Mouse (Mus musculus) mouse trophoblast stem cell (cell line): Measurements from ENCODE around the gene Reep6.

Source experiments
- in situ Hi-C, 2 experiments: fragments of 300-500 bp; cut with MseI, MboI; formaldehyde crosslinking; loops; 2 replicates in 1 of 2; 3 replicates in 1 of 2; pipeline ENCODE4 v1.15.1; 2025

The Reep6 gene

DNA sequence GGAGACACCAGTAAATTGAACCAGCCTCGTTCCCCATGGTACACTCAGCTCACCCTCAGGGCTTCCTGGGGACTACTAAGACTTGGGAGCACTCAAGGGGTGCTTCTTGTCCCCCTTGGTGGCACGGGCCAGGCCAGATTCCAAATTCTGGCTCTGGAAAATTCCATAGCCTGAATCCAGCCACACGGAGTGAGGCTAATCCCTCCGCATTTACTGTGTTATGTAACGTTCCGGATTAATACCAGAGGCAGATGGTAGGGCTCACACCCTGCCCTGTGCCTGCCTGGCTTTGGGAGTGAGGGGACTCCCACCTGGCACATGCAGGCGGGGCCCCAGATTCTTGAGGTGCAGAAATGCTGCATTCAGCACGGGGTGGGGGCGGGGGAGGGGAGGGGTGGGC lies 25.7 kb downstream of the Reep6 start:
- in situ Hi-C loops, result no loop called here

DNA sequence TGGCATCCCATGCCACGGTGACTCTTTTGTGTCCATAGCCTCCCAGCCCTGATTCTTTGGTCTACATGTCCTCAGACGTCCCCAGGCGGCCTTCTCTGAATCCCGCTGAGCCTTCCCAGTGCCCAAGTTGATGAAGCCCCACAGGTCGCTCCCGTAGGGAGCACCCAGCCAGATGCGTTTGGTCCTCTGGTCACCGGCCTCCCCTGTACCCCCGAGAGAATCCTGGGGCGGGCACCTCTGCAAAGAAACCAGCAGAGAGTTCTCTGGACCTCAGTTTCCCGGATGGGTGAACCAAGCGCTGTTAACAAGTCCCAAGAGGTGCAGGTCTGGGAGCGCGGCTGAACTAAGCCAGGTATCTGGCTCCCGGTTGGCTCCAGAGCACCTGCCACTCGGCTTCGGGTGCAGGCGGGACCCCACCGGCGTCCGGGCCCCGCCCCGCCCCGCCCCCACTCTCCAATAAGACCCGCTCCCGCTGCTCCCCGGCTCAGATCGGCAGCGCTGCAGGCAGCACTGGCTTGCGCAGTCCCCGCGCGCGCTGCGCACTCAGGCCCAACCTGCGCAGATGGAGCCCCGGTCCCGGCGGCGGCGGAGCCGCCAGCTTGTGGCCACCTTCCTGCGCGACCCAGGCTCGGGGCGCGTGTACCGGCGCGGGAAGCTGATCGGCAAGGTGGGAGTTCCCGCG lies 26.4 kb downstream of the Reep6 start, which contains the start of gene Plk5:
Gene Plk5, plus strand, starts transcription at position 459 of the 682 bp plus-strand sequence.
- in situ Hi-C loops, result no loop called here

DNA sequence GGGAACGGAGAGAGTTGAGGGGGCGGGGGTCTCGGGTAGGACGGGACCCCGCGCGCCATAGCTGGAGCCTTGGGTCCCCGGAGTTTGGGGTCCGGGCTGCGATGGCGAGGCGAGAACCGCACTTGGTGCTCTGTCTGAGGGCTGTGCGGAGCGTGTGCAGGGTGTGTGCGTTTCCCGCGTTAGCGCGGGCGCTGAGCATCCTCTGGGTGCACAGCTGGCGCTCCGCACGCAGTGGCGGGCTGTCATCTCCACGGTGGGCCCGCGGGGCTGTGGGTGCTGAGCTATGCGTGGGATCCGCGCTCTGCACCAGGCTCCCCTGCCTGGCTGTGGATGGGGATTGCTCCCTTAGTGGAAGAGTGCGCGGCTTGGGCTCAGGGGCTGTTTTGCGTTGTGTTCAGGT lies 27.0 kb downstream of the Reep6 start:
- in situ Hi-C loops, result no loop called here

DNA sequence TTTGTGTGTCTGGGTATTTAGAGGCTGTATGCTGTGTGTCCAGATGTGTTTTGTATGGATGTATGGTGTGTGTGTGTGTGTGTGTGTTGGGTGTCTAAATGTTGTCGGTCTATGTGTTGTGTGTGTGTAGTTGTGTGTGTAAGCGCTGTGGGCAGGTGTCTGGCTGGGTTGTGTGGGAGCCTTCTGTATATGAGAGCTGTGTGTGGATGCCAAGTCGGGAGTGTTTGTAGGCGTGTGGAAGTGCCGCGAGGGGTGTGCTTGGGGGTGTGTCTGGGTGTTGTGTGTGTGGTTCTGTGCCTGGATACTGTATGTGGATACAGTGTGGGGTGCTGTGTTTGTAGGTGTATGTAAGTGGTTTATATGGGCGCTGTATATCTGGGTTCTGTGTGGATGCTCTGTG lies 27.6 kb downstream of the Reep6 start:
- in situ Hi-C loops, result no loop called here

DNA sequence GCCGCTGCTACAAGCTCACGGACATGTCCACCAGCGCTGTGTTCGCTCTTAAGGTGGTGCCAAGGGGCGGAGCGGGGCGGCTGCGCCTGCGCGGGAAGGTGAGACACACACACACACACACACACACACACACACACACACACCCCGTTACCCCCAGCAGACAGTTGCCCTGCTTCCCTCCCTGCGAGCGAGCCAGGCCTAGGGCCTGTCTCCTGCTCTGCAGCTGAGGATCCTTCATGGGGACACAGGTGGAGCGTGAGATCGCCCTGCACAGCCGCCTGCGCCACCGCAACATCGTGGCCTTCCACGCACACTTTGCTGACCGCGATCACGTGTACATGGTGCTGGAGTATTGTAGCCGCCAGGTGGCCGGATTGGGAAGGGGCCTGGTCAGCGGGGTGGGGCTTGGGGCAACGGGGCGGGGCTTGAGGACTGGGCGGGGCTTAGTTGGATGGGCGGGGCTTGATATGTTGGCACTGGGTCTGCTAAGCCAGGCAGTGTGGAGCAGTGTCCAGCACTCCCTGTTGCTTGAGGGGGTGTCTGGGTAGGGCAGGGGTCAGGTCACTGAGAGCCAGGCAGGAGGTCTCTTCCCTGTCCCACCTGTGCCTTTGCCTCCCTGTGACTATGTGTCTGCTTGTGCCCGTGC lies 28.4 kb downstream of the Reep6 start:
- in situ Hi-C loops, result no loop called here

DNA sequence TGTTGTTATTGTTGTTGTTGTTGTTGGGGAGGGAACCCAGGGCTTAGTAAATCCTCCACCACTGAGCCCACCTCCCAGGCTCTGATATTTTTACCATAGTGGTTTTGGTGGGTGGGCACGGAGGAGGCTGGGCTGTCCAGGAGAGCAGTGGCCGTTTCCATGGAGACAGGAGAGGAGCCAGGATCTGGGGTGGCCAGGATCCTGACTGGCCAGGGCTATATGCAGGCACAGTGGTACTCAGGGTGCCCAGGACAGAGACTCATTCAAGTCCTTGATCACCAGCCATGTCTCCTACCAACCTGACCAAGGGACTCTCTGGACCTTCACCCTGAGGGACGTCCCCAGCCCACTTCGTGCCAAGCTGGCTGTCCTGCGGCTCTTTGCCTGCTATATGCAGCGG lies 34.0 kb downstream of the Reep6 start:
- in situ Hi-C loops, result no loop called here

DNA sequence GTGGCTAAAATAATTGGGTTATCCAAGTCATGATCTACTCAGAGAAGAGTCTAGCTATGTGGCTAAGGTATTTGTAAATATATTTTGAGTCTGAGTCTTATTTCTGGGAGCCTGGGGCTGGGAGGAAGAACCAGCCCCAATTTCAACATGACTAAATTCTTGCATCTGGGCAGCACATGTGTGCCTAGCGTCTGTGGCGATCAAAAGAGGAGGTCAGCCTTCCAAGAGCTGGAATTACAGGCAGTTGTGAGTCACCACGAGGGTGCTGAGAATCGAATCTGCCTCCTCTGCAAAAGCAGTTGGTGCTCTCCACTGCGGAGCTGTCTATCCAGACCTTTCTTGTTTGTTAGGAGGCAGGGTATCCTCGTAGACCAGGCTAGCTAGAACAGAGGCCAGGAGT lies 36.0 kb downstream of the Reep6 start:
- in situ Hi-C loops, result no loop called here

DNA sequence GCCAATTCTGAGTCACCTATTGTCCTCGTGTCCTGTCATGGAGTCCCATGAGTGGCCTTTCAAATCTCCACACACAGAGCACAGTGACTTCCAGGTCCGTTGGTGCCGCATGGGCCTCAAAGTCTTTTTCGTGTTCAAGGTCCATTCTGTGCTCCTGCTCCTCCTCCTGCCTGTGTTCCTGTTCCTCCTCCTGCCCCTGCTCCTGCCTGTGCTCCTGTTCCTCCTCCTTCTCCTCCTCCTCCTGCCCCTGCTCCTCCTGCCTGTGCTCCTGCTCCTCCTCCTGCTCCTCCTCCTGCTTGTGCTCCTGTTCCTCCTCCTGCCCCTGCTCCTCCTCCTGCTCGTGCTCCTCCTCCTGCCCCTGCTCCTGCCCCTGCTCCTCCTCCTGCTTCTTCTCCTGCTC lies 38.2 kb downstream of the Reep6 start:
- in situ Hi-C loops, result no loop called here

DNA sequence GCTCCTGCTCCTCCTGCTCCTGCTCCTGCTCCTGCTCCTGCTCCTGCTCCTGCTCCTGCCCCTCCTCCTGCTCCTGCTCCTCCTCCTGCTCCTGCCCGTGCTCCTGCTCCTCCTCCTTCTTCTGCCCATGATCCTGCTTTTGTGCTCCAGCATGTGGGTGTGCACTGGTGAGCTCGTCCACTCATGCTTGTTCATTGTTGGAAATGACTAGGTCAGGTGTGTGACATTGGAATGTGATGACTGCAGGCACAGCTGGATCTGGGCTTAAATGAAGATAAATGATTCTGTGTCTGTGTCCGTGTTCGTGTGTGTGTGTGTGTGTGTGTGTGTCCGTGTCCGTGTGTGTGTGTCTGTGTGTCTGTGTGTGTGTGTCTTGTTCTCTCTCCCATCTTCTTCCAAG lies 38.6 kb downstream of the Reep6 start:
- in situ Hi-C loops, result no loop called here

DNA sequence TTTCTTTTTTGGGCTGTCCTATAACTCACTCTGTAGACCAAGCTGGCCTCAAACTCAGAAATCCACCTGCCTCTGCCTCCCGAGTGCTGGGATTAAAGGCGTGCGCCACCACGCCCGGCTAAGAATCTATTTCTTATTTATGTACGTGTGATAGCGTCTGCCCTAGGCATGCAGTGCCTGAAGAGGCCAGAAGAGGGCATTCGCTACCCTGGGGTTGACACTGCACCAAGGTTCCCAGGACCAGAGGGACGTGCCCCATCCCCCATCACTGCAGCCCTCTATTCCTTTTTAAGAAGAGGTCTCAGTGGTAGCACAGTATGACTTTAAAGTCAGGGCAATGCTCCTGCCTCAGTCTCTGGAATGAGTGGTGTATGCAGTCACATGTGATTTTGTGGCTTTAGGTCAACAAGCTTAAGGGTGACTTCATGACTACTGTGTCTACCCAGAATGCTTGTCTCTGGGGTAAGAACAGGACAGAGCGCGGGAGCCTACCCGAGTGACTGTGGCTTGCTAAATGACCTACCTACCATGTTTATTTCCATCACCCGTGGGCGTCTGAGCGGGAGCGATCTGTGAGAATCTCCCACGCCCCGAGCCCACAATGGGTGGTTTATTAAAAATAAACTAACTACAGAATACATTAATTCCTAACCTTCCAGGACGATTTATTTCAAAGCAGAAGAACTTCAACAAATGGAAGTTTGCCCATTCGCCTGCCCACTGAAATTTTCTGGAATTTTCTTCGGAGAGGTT lies 40.4 kb downstream of the Reep6 start:
- in situ Hi-C loops, result no loop called here

DNA sequence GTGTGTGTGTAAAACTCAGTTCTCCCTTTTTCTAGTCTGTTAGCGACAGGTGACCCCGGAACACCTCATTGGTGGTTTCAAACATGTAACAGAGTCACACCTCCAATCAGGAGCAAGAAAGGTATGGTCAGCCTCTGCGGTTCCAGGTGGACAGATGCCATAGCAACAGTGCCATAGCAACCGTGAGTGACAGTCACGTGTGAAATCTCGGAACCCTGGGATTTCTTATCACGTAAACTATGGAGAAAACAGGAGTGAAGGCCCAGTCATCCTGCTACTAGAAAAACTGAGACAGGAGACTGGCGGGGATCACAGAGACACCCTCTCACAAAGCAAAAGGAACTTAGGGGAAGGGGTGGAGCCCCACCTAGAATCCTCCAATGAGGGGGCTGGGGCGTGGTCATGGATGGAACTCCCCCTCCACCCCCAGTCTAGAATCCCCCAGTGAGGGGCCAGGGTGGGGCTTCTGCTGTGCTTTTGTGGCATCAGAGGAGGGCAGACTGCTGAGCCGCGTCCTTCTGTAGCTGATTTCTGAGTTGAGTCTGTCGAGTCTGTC lies 41.7 kb downstream of the Reep6 start:
- in situ Hi-C loops, result no loop called here

DNA sequence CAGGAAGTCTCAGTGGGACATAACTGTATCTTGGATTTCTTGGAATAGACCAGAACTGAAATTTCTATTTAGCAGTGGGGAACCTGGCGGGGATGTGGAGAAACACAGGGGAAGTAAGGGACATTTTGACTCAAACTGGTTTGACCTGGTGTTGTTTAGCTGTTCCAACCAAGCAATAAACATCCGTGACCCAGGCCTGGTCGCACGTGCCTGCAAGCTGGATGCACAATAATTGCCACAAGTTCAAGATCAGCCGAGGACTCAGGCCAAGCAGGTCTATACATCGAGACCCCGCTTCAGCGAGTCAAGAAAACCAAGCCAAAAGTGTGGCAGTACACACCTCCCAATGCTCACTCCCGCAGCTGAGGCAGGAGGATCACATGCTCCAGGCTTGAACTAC lies 42.2 kb downstream of the Reep6 start:
- in situ Hi-C loops, result no loop called here

DNA sequence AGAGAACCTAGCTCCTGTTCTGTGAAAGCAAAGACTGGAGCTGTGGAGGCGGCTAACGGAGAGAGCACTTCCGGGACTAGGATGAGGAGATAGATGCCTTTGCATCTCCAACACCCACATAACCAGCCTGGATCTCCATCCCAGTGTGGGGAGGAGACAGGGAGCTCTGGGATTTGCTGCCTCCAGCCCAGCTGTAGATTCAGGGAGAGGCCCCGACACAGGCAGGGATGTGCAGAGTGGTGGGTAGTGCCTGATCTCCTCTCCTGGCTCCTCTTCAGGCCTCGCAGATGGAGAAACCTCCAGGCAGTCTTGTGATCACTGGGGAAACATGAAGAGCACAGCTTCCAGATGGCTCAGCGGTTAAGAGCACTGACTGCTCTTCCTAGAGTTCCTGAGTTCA lies 43.0 kb downstream of the Reep6 start:
- in situ Hi-C loops, result no loop called here

DNA sequence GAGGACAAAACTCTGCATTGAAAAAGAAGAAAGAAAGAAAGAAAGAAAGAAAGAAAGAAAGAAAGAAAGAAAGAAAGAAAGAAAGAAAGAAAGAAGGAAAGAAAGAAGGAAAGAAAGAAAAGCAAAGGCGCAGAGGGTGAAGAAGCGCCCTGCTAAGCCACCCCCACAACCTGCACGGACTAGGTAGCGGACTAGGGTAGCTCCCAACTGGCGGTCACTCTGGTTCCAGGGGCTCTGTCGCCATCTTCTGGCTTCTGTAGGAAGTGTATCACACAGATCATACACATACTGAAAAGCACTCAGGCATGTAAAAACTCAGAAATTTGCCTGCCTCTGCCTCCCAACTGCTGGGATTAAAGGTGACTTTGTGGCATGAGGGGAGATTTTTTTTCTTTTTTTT lies 44.3 kb downstream of the Reep6 start:
- in situ Hi-C loops, result no loop called here

DNA sequence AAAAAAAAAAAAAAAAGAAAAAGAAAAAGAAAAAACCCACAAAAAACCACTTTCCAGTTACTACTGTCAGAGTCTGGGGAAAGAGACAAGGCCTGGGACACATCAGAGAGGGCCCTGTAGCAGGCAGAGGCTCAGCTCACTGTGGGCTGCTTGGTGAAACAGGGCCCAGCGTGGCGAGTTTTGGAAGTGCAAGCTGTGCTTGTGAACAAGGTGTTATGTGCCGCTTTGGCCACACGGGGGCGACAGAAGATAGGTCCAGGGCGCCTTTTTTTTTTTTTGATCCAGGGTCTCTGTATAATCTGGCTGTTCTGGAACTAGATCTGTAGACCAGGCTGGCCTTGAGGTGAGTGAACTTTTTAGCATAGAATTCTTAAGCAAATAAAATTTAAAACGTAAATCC lies 46.4 kb downstream of the Reep6 start:
- in situ Hi-C loops, result no loop called here

DNA sequence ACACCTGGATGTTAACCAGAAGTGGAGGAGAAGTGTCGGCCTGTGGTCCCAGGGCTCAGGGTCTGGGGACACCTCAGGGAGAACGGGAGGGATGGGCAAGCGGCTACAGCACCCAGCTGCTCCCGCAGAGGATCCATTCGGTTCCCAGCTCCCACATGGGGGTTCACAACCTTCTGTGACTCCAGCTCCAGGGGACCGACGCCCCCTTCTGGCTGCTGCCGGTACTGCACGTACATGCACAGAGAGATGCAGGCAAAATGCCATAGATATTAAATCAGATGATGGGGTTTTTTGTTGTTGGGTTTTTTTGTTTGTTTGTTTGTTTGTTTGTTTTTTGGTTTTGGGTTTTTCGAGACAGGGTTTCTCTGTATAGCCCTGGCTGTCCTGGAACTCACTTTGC lies 48.0 kb downstream of the Reep6 start:
- in situ Hi-C loops, result no loop called here

DNA sequence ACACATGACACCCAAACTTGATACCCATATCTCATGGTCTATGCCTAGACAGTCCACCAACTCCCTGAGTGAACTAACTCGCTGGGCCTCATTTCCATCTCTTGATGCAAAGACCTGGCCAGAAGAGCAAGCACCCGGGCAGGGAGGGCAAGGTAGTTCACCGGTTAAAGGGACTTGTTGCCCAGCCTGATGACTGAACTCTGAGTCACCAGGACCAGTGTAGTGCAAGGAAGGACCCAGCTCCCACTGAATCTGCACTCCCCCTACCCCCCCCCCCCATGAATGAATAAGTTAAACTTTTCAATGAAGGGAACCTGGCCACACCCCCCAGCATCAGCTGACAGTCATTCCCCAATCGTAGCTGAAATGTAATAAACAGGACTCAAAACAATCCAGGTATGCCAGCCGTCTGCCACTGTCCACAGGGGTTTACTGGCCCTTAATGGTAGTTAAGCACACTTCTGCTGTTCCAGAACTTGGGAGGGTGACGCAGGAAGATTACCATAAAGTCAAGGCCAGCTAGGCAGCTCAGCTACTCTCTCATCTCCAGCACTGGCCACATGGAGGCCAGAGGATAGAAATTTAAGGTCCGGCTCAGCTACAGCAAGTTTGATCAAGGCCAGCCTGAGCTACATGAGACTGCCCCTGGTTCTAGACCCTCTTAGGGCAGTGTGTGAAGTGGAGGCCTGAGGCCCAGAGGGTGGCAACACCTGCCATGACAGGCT lies 53.0 kb downstream of the Reep6 start:
- in situ Hi-C loops, result no loop called here

DNA sequence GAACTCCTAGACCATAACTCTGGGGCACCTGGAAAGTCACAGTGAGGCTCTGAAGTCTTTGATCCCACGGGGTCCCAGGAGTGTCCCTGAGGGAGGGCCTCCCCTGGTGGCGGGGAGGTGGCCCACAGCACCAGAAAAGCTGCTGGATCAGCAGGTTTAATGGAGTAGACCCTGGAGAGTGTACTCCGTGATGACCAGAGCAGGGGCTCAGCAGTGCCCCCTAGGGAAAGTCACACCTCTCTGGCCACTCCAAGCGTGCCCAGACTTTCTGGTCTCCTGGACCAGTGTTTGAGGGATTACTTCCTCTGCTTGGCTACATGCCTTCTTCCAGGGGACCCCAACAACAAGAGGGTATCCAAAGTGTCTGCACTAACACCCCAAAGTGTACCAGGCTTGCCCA lies 53.7 kb downstream of the Reep6 start:
- in situ Hi-C loops, result no loop called here

DNA sequence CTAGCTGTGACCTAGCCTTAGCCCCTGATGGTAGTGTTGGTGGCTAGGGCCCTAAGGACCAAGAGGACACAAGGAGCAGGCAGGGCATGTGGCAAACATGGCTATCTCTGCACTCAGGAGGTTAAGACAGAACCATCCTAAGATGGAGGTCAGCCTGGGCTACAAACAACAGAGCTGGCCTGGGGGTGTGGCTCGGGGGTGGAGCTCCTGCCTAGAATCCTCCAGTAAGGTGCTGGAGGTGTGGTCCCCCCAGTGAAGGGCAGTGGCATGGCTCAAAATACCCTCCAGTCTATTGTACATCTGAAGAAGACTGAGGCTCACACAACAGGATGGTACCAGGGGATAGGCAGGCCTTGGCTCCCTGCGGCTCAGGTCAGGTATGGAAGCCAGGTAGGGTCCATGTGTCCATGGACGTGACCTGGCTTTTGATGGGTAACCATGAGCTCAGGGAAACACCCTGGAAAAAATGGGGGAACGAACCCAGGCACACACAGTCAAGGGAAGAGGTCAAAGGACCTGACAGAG lies 54.4 kb downstream of the Reep6 start:
- in situ Hi-C loops, result no loop called here

DNA sequence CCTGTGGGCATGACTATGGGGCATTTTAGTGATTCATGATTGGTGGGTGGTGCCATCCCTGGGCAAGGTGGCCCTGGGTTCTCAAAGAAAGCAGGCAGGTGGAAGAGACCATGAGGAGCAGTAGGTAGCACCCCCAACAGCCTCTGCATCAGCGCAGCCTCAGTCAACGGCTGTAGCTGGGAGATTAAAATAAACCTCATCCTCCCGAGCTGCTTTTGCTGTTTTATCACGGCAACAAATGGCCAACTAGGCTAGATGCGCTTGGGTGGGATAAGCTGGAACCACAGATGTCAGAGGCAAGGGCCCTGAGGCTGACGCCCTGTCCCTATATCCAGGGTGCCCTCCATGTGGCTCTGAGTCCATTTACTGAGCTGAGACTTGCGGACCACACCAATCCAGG lies 55.0 kb downstream of the Reep6 start:
- in situ Hi-C loops, result no loop called here

DNA sequence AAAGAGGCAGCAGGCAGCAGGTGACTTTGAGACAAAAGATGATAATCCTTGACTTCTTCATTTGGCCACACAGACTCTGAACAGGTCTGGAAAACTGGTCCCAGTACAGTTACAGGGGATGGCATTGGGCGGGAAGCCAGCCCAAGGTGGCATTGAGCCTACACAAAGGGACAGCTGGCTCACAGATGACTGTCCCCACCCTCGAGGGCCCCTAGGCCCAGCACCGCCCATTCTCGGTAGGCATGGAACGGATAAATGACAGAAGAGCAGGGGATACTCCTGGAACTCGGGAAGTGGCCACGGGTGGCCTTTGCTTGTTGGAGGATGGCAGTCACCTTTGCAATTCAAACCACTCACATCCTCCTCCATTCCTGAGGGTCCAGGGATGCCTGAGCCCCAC lies 55.6 kb downstream of the Reep6 start:
- in situ Hi-C loops, result no loop called here
